In the genomic region with DNA sequence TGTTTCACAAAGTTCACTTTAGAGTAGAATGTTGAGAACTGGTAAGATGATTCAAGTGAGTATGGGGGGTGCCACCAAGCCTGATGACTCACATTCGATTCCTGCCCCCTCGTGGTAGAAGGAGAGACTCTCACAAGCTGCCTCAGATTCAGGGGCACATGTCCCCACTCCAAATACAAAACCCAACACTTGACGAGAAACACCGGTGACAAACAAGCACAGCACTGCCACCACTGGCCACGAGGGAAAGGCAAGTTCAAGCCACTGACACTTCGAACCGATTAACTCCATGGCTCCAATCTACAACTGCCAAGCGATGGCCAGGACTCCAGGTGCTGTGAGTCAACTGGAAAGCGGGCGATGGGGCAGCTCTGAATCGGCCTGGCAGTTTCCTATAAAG, we compare ENCODE assay signal across 11 mouse cellular contexts. TPM values are rescaled to one million over a fixed set of nuclear protein-coding genes. Genes with fewer than 3 reads are reported as not detected.
DNase-seq lines count a peak whose midpoint lies in the region; ATAC-seq and TF ChIP-seq lines count a peak whose summit lies in the region.
"Had no signal": no experiment of that assay in that cellular context is flagged by ENCODE, and none has a peak within 500 bp of the region (broad histone marks: within the 10 kb centered on the region; RNA-seq: fewer than 3 reads in every experiment).

No protein-coding gene starts in this region.

- H3K27ac ChIP-seq in gastrocnemius, adult 2 months: peak overlapping the region; percentile 41; the same call in 1 of the 2 replicates
- no peak overlapping the region for H3K27ac ChIP-seq in lung, embryonic 14.5 days (ENCODE audit: low read depth)
- H3K27ac ChIP-seq: embryonic facial prominence, embryonic 13.5 days; neural tube, embryonic 12.5 days had no signal

- intact Hi-C loops in gastrocnemius, adult 2 months (cut with DNase I): no loop called here
- intact Hi-C loops in gastrocnemius, postnatal 14 days (cut with DNase I; ENCODE audit: low total_unique reads): no loop called here

- peaks cover 11% of the 10 kb centered on the region; the same call in 1 of the 2 replicates for H3K4me1 ChIP-seq in lung, embryonic 14.5 days (ENCODE audit: insufficient read depth)

- ATAC-seq in lung, embryonic 14.5 days (ENCODE audit: insufficient read depth): no peak
- ATAC-seq in erythroid progenitor cell, adult 5-6 weeks (replicated peaks; ENCODE audit: low FRiP score, poor library complexity, severe bottlenecking): no peak

- peak overlapping the region; percentile 21; the same call in 1 of the 2 replicates for H3K4me3 ChIP-seq in gastrocnemius, adult 2 months
- H3K4me3 ChIP-seq in lung, embryonic 14.5 days (ENCODE audit: low read depth, low read length): no peak overlapping the region
- H3K4me3 ChIP-seq: embryonic facial prominence, embryonic 13.5 days; neural tube, embryonic 12.5 days had no signal

- no peak overlapping the region for H3K4me2 ChIP-seq in lung, embryonic 14.5 days
- H3K4me2 ChIP-seq: embryonic facial prominence, embryonic 13.5 days; neural tube, embryonic 12.5 days had no signal

- no peaks in the 10 kb centered on the region for H3K27me3 ChIP-seq in lung, embryonic 14.5 days (ENCODE audit: insufficient read depth, low read length)
- H3K27me3 ChIP-seq: embryonic facial prominence, embryonic 13.5 days; neural tube, embryonic 12.5 days had no signal

- H3K9ac ChIP-seq in lung, embryonic 14.5 days: no peak overlapping the region
- H3K9ac ChIP-seq: embryonic facial prominence, embryonic 13.5 days; neural tube, embryonic 12.5 days had no signal

- DNase-seq in gastrocnemius, adult 2 months: no peak
- no peak for DNase-seq in gastrocnemius, postnatal 14 days
- DNase-seq in urinary bladder, postnatal 36 days (ENCODE audit: low spot score in 2 of 2): peak; percentile 22
- DNase-seq in urinary bladder, postnatal 14 days (ENCODE audit: low spot score): no peak
- peak; percentile 25 for DNase-seq in lung, embryonic 14.5 days
- no peak for DNase-seq in spleen, postnatal 4 days (ENCODE audit: low spot score in 2 of 2)
- DNase-seq in left cerebral cortex, adult 18-20 months (ENCODE audit: low spot score in 2 of 2): no peak

- TF ChIP-seq CTCF in gastrocnemius, adult 2 months (IDR thresholded peaks at IDR 0.05): peak; percentile 30; the same call in 1 of the 2 replicates
- TF ChIP-seq CTCF in lung, embryonic 14.5 days (IDR thresholded peaks at IDR 0.05; ENCODE audit: low read depth): peak; percentile 50

- no peaks in the 10 kb centered on the region for H3K36me3 ChIP-seq in lung, embryonic 14.5 days (ENCODE audit: insufficient read depth)
- H3K36me3 ChIP-seq: neural tube, embryonic 12.5 days had no signal

- H3K9me3 ChIP-seq in lung, embryonic 14.5 days (ENCODE audit: low read depth, low read length): no peaks in the 10 kb centered on the region
- H3K9me3 ChIP-seq: embryonic facial prominence, embryonic 13.5 days; neural tube, embryonic 12.5 days had no signal

- WGBS in lung, embryonic 14.5 days: 75% methylated on average over 11 of the region's 11 CpGs

RNA-seq across cellular contexts. Expression of gene Cmtm4, which starts 21.8 kb away (rescaled TPM):
- total RNA-seq in gastrocnemius, adult 2 months (2021): 1 to 10 TPM; 3.9 to 5.7 TPM
- 1 to 10 TPM; 4.7 to 4.8 TPM for total RNA-seq in gastrocnemius, postnatal 14 days (2021)
- polyA plus RNA-seq in lung, embryonic 14.5 days (2014; fragmentation: Nextera tagmentation; extraction: Ambion mirVana): 3.6 and 4.0 TPM in 2 replicates
- 0.36 TPM in 1 of 2 replicates, not detected in the other for total RNA-seq in erythroid progenitor cell, adult 5-6 weeks (2015; ENCODE audit: low replicate concordance)
- under 0.01 and 1.0 TPM in 2 replicates for total RNA-seq in erythroid progenitor cell, adult 5-6 weeks (2017; ENCODE audit: low replicate concordance)
- 10 to 100 TPM; 88.2 to 98.5 TPM for total RNA-seq in left cerebral cortex, adult 18-20 months (2021)

RNA-seq across cellular contexts. Expression of gene Cmtm3, which starts 34.6 kb away (rescaled TPM):
- total RNA-seq in gastrocnemius, adult 2 months (2021): 1 to 10 TPM; 3.5 to 8.5 TPM
- total RNA-seq in gastrocnemius, postnatal 14 days (2021): 10 to 100 TPM; 15.2 to 21.7 TPM
- 156 and 164 TPM in 2 replicates for polyA plus RNA-seq in lung, embryonic 14.5 days (2014; fragmentation: Nextera tagmentation; extraction: Ambion mirVana)
- total RNA-seq in erythroid progenitor cell, adult 5-6 weeks (2015; ENCODE audit: low replicate concordance): 2.9 and 10.8 TPM in 2 replicates
- 6.0 TPM in 1 of 2 replicates, not detected in the other for total RNA-seq in erythroid progenitor cell, adult 5-6 weeks (2017; ENCODE audit: low replicate concordance)
- total RNA-seq in left cerebral cortex, adult 18-20 months (2021): 10 to 100 TPM in 1 of 2 experiments, 1 to 10 TPM in 1; 8.9 to 11.6 TPM

RNA-seq across cellular contexts. Expression of gene Cmtm2b, which starts 51.7 kb away (rescaled TPM):
- total RNA-seq in gastrocnemius, adult 2 months (2021): not detected
- total RNA-seq in gastrocnemius, postnatal 14 days (2021): not detected
- polyA plus RNA-seq in lung, embryonic 14.5 days (2014; fragmentation: Nextera tagmentation; extraction: Ambion mirVana): not detected in 2 replicates
- not detected in 2 replicates for total RNA-seq in erythroid progenitor cell, adult 5-6 weeks (2015; ENCODE audit: low replicate concordance)
- not detected in 2 replicates for total RNA-seq in erythroid progenitor cell, adult 5-6 weeks (2017; ENCODE audit: low replicate concordance)
- total RNA-seq in left cerebral cortex, adult 18-20 months (2021): not detected
- total RNA-seq: left cerebral cortex, postnatal 14 days had no signal
- polyA plus RNA-seq: embryonic facial prominence, embryonic 13.5 days; neural tube, embryonic 12.5 days had no signal

RNA-seq across cellular contexts. Expression of gene Gm11020, which starts 52.4 kb away (rescaled TPM):
- not detected for total RNA-seq in gastrocnemius, adult 2 months (2021)
- not detected for total RNA-seq in gastrocnemius, postnatal 14 days (2021)
- polyA plus RNA-seq in lung, embryonic 14.5 days (2014; fragmentation: Nextera tagmentation; extraction: Ambion mirVana): not detected in 2 replicates
- total RNA-seq in erythroid progenitor cell, adult 5-6 weeks (2015; ENCODE audit: low replicate concordance): not detected in 2 replicates
- total RNA-seq in erythroid progenitor cell, adult 5-6 weeks (2017; ENCODE audit: low replicate concordance): not detected in 2 replicates
- total RNA-seq in left cerebral cortex, adult 18-20 months (2021): not detected
- total RNA-seq: left cerebral cortex, postnatal 14 days had no signal
- polyA plus RNA-seq: embryonic facial prominence, embryonic 13.5 days; neural tube, embryonic 12.5 days had no signal

Comparison
In these comparisons a context has a peak if more than half of its experiments do, and no peak if none do; other contexts are left out.
1. DNase-seq: peak in urinary bladder, postnatal 36 days (2 of 2) and lung, embryonic 14.5 days (single experiment); none in gastrocnemius, adult 2 months (single experiment), gastrocnemius, postnatal 14 days (single experiment), urinary bladder, postnatal 14 days (single experiment), spleen, postnatal 4 days (0 of 2) and left cerebral cortex, adult 18-20 months (0 of 2).
2. RNA of gene Cmtm4, which starts 21.8 kb away (total RNA-seq): 88.2 to 98.5 TPM in left cerebral cortex, adult 18-20 months; 3.9 to 5.7 TPM in gastrocnemius, adult 2 months, 4.7 to 4.8 TPM in gastrocnemius, postnatal 14 days and under 0.01 to 1.0 TPM in erythroid progenitor cell, adult 5-6 weeks; every median in the first group is over 10 times any median in the second.